Mouse (Mus musculus) megakaryocyte, embryonic 14.5 days (primary cell): ENCODE measurements at regions not wholly inside any gene's neighbourhood (a gene's known extent, or its start where the extent isn't known, plus 50 kb on each side); places are given as distances from the start of the nearest gene placed in this dataset.

ENCODE experiments used
- H3K27me3 ChIP-seq: replicated peaks from 2 replicates; pipeline ENCODE3; 2012; ENCODE audit warnings: inconsistent platforms
- H3K36me3 ChIP-seq: replicated peaks from 2 replicates; pipeline ENCODE3; 2012; ENCODE audit warnings: low read length, inconsistent platforms, mixed read lengths
- H3K4me1 ChIP-seq: 2 replicates; pipeline ENCODE4 v1.6.1; 2012; ENCODE audit warnings: inconsistent platforms
- H3K4me3 ChIP-seq: replicated peaks from 2 replicates; pipeline ENCODE3; 2012; ENCODE audit warnings: moderate library complexity, mild to moderate bottlenecking, inconsistent platforms
- H3K9me3 ChIP-seq: 2 replicates; pipeline ENCODE4 v1.6.1; 2012; ENCODE audit warnings: inconsistent platforms
- FLI1 ChIP-seq: IDR thresholded peaks from 2 replicates; pipeline ENCODE4 v1.6.1; 2012; ENCODE audit warnings: low read length, inconsistent platforms, mixed read lengths
- GATA1 ChIP-seq: IDR thresholded peaks from 3 replicates; pipeline ENCODE4 v1.6.1; 2012; ENCODE audit warnings: mixed read lengths, low read length, inconsistent platforms, borderline replicate concordance

GRCm38 (mm10) chr8:79562071-79562581 is 77.3 kb upstream of the Otud4 start:
- Histone ChIP-seq H3K4me3 (peak overlapping the region; percentile 73), H3K27me3 (no peaks in the 10 kb centered on the region), H3K36me3 (no peaks in the 10 kb centered on the region), H3K4me1 (peaks cover 4% of the 10 kb centered on the region; the same call in 1 of the 2 replicates), H3K9me3 (peaks cover 15% of the 10 kb centered on the region)
- TF ChIP-seq FLI1 (no peak), GATA1 (no peak)

DNA sequence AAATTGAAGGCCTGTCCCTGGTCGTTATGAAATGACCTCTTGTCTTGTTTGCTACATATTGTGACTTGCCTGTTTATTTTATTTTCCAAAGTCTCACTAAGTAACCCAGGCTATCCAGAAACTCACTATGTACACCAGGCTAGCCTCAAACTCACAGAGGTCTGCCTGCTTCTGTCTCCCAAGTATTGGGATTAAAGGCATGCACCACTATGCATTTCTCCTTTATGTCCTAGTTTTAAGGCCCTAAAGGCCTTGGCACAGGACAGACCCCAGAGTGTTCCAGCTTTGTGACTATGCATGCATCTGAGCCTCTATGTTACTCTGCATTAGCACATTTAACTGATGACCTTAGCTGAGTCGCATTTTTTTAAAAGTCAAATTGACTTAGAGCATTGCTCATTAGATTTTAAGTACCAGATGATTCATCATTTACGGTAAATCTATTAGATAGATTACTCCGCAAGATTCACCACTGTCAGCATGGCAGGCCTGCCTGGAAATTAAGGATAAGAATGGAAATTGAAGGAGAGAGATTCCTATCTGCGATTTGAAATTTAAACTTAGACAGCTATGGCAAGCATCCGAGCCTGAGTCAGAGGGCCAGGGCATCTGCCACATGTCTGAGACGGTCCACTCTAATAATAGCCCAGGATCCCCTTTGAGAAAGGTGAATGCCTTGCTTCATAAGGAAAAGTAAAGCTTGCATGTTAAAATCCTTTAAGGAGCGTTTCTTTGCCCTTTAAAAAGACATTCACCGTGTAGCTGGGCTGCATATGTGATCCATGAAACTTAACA is 78.0 kb upstream of the Otud4 start:
- H3K27me3 ChIP-seq, result no peaks in the 10 kb centered on the region
- no peak for TF ChIP-seq GATA1
- TF ChIP-seq FLI1, result no peak
- peaks cover 4% of the 10 kb centered on the region; the same call in 1 of the 2 replicates for H3K4me1 ChIP-seq
- H3K9me3 ChIP-seq, result peaks cover 14% of the 10 kb centered on the region
- no peaks in the 10 kb centered on the region for H3K36me3 ChIP-seq
- H3K4me3 ChIP-seq, result no peak overlapping the region

GRCm38 (mm10) chr8:79559516-79559915 is 79.9 kb upstream of the Otud4 start:
- Histone ChIP-seq H3K9me3 (no peaks in the 10 kb centered on the region), H3K4me3 (no peak overlapping the region), H3K36me3 (no peaks in the 10 kb centered on the region), H3K4me1 (peaks cover 4% of the 10 kb centered on the region; the same call in 1 of the 2 replicates), H3K27me3 (peaks cover 2% of the 10 kb centered on the region)
- TF ChIP-seq FLI1, result no peak
- no peak for TF ChIP-seq GATA1

GRCm38 (mm10) chr8:79554311-79554710 is 85.1 kb upstream of the Otud4 start:
- H3K36me3 ChIP-seq, result no peaks in the 10 kb centered on the region
- no peaks in the 10 kb centered on the region for H3K9me3 ChIP-seq
- no peaks in the 10 kb centered on the region; the same call in 1 of the 2 replicates for H3K4me1 ChIP-seq
- TF ChIP-seq GATA1 (no peak), FLI1 (no peak)
- no peak overlapping the region for H3K4me3 ChIP-seq
- peaks cover 2% of the 10 kb centered on the region for H3K27me3 ChIP-seq

- TF ChIP-seq FLI1 (no peak), GATA1 (no peak)
- peaks cover under 1% of the 10 kb centered on the region for H3K27me3 ChIP-seq
- no peaks in the 10 kb centered on the region for H3K4me1 ChIP-seq
These were observed 89.3 kb upstream of the Otud4 start for GRCm38 (mm10) chr8:79550151-79550550.

DNA sequence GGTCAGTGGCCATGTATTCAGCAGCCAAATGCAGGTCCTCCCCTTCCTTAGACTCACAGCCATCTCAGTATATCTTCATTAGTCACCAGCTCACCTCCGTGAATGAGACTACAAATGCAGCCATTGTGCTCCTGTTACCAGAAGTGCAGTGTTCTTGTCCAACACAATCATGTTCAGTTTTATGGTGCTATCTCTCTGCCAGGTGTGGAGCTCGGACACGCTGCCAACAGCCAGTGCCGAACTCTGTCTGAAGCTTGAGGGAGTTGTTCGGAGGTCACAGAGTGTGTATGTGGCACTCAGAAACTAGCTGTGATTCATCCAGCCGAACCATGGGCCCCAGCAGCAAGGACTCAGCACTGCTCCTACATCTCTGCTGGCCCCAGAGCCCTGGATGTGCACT is 91.3 kb upstream of the Otud4 start:
- H3K27me3 ChIP-seq, result no peaks in the 10 kb centered on the region
- H3K4me3 ChIP-seq, result no peak overlapping the region
- no peaks in the 10 kb centered on the region for H3K4me1 ChIP-seq
- H3K9me3 ChIP-seq, result peaks cover 5% of the 10 kb centered on the region; the same call in 1 of the 2 replicates
- TF ChIP-seq FLI1 (no peak), GATA1 (no peak)
- no peaks in the 10 kb centered on the region for H3K36me3 ChIP-seq

More at GRCm38 (mm10) chr8:79550151-79550550, 89.3 kb upstream of the Otud4 start:
- Histone ChIP-seq H3K4me3 (no peak overlapping the region), H3K36me3 (no peaks in the 10 kb centered on the region), H3K9me3 (peaks cover 5% of the 10 kb centered on the region; the same call in 1 of the 2 replicates)

DNA sequence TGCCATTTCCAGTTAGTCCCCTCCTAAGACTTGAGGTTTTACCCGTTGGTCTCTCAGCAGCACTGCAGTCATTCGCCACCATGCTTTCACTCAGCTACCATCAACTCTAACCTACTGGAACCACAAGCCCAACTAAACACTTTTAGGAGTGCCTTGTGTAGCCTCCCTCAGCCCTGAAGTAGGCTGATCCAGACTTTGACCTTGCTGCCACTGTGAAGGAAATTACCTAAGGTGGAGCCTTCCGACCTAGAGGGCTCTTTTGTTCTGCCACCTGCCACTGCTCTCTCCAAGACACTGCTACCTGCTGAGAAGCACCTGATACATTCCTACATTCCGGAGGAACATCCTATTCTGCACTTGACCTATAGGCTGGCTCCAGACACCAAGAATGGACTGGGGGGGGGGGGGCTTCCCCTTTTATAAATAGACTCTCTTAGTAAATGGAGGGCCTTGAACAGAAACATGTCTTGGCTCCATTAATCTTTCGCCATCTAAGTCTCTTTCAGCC is 93.5 kb upstream of the Otud4 start:
- Histone ChIP-seq H3K27me3 (no peaks in the 10 kb centered on the region), H3K4me3 (no peak overlapping the region), H3K9me3 (peaks cover 5% of the 10 kb centered on the region; the same call in 1 of the 2 replicates), H3K36me3 (no peaks in the 10 kb centered on the region), H3K4me1 (no peaks in the 10 kb centered on the region)
- TF ChIP-seq FLI1 (no peak), GATA1 (no peak)

- Histone ChIP-seq H3K4me3 (no peak overlapping the region), H3K36me3 (no peaks in the 10 kb centered on the region), H3K9me3 (peaks cover 5% of the 10 kb centered on the region; the same call in 1 of the 2 replicates), H3K27me3 (no peaks in the 10 kb centered on the region), H3K4me1 (no peaks in the 10 kb centered on the region)
- TF ChIP-seq GATA1 (no peak), FLI1 (no peak)
These were observed 97.0 kb upstream of the Otud4 start for GRCm38 (mm10) chr8:79542461-79542860.

DNA sequence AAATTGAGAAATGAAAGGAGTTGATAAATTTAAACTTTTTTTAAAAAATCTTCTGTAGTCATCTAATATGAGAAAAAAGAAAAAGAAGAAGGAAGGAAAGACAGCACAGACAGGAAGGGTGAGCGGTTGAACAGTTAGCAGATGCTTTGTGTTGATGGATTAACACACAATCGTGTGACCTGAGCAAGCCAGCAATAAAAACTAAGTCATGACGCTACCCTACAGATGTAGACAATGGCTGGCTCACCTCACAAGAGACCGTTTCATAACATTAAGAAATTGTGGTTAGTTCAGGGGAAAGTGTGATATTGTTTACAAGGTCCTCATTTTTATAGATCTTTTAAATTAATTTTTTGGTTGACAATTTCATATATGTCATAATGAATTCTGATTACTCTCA is 99.4 kb upstream of the Otud4 start:
- H3K4me1 ChIP-seq, result no peaks in the 10 kb centered on the region

GRCm38 (mm10) chr8:79534271-79534889 is 105.0 kb upstream of the Otud4 start:
- Histone ChIP-seq H3K9me3 (peaks cover 14% of the 10 kb centered on the region), H3K4me1 (no peaks in the 10 kb centered on the region), H3K36me3 (no peaks in the 10 kb centered on the region), H3K27me3 (no peaks in the 10 kb centered on the region), H3K4me3 (no peak overlapping the region)
- TF ChIP-seq FLI1 (no peak), GATA1 (no peak)

More for the DNA sequence above, 99.4 kb upstream of the Otud4 start:
- Histone ChIP-seq H3K27me3 (no peaks in the 10 kb centered on the region), H3K4me3 (no peak overlapping the region), H3K36me3 (no peaks in the 10 kb centered on the region), H3K9me3 (no peaks in the 10 kb centered on the region)
- TF ChIP-seq FLI1 (no peak), GATA1 (no peak)
